Mouse (Mus musculus) 3134 (cell line): ENCODE measurements around the gene Arhgef7.
"Not testable (repeated sequence)": the region's sequence is repeated elsewhere in the genome, so short reads cannot be mapped to it uniquely, and the experiment has no call there.

Experiments used
- DNase-seq: peaks from one replicate; pipeline ENCODE4 v3.0.0-alpha.2; 2011; ENCODE audit warnings: low spot score; ENCODE audit not compliant: insufficient read length; ENCODE audit errors: extremely low read depth

Gene Arhgef7

GRCm38 (mm10) chr8:11831174-11831573 is 103.7 kb downstream of the Arhgef7 start:
- DNase-seq = no peak

DNA sequence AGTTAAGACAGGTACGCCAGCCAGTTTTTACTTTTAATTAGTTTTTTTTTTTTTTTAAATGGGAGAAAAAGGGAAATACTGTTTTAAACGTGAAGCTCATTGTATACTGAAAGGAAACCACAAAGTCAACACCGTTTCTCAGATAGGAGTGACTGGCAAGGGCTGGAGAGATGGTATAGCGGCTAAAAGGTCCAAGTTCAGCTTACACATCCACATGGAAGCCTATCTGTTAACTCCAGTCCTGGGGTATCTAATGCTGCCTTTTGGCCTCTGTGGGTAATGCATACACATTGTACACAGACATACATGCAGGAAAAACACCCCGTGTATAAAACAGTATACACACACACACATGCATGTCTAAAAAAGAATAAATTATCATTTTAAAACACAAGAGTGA is 104.4 kb downstream of the Arhgef7 start:
- no peak for DNase-seq

DNA sequence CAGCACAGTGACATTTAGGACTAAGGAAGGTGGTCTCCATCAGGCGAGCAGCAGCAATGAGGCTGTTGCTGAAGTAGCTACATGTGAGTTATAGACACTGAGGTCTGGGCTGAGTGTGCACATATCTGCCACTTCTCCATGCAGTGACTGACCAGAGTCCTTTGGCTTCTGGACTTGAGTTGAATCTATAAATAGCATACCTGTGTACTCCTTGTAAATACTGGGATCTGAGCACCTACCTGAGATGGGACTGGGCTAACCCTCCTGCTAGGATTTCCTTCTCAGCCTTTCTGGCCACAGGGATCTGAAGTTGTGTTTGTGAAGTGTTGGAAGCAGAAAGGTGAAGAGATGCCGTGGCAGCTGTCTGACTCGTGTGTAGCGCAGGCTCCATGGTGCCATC is 105.6 kb downstream of the Arhgef7 start:
- DNase-seq = no peak

GRCm38 (mm10) chr8:11834200-11834599 is 106.7 kb downstream of the Arhgef7 start:
- DNase-seq = no peak

- no peak for DNase-seq
Observed at GRCm38 (mm10) chr8:11834691-11835090, 107.2 kb downstream of the Arhgef7 start.

DNA sequence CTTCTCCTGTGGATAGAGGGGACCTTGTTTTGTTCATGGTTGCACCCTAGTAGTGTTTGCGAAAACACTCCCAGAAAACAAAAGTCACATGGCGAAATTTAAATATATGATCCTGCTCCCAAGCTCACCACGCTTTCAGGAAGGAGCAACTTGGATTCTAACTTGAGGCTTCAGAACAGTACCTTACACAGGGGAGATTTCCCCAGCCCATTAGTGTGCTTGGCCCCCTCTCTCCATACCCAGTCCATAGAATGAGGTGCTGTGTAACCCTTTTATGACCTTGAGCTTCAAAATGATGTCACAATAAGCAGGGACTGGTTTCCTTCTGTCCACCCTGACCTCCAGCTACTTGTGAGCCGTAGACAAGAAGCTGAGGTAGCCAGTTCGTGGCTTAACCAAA is 112.7 kb downstream of the Arhgef7 start, which contains the start of gene Tex29:
Gene Tex29, plus strand, starts transcription at position 301 of the 400 bp plus-strand sequence.
- DNase-seq = no peak

GRCm38 (mm10) chr8:11841571-11841970 is 114.0 kb downstream of the Arhgef7 start:
- no peak for DNase-seq

GRCm38 (mm10) chr8:11842757-11843156 is 115.2 kb downstream of the Arhgef7 start:
- no peak for DNase-seq

GRCm38 (mm10) chr8:11843677-11844315 is 116.3 kb downstream of the Arhgef7 start:
- no peak for DNase-seq

- no peak for DNase-seq
Observed at GRCm38 (mm10) chr8:11844316-11844685, 116.8 kb downstream of the Arhgef7 start.

- no peak for DNase-seq
Observed at GRCm38 (mm10) chr8:11846807-11847206, 119.3 kb downstream of the Arhgef7 start.

GRCm38 (mm10) chr8:11867832-11868231 is 140.3 kb downstream of the Arhgef7 start:
- no peak for DNase-seq

DNA sequence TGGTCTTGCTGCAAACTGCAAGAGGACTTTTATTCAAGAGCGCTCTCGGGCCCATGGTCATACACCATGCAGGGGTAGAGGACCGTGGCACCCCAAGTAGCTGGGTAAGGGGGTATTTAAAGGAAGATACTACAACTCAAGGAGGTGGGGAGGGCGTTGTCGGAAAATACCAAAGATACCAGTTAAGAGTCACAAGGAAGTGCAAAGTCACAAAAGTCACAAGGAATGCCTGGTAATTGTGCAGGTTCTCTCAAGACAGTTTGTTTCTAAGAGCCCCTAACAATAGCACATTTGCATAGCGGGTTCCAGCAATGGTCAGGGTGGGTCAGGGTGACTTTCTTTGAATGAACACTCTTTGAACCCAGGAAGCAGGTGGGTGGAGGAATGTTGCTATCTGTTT is 146.7 kb downstream of the Arhgef7 start:
- not testable (repeated sequence) for DNase-seq

- no peak for DNase-seq
Observed at GRCm38 (mm10) chr8:11884646-11885045, 157.1 kb downstream of the Arhgef7 start.
